Mouse (Mus musculus): Measurements from ENCODE around the gene Allc. TPM values are rescaled to one million over a fixed set of nuclear protein-coding genes. Genes with fewer than 3 reads are reported as not detected.

Allc gene
- polyA plus RNA-seq, 1 experiment from 2014 or later: not detected

DNA sequence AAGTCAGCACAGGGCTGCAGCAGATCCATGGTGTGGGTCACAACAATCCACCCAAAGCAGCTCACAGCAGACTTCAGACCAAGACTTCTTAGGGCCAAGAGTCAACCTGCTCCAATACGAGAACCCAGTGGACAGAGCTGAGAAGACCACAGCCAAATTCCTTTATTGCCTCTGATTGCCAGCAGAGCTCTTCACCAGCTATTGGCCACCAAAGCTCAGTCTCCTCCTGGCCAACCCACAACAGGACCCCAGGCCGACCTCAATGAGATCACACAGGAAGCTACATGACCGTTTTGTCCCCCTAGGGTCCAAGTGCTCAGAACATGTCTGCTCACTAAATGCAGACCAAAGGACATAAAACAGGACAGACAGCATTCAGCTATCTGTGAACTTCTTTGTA lies 15.8 kb upstream of the Allc start:
- Histone ChIP-seq H3K36me3 (replicated peaks; ENCODE audit: control insufficient read depth, insufficient read depth, low read depth, low read length) (no peaks in the 10 kb centered on the region), H3K27me3 (ENCODE audit: control insufficient read depth, insufficient read depth, low read length) (no peaks in the 10 kb centered on the region), H3K4me1 (ENCODE audit: control insufficient read depth, insufficient read depth, low read length) (no peaks in the 10 kb centered on the region), H3K9ac (replicated peaks; ENCODE audit: low read length) (no peak overlapping the region), H3K4me3 (ENCODE audit: low read depth, low read length) (no peak overlapping the region), H3K4me2 (ENCODE audit: low read depth, low read length) (no peak overlapping the region), H3K9me3 (replicated peaks; ENCODE audit: control insufficient read depth, low read length) (no peaks in the 10 kb centered on the region), H3K27ac (replicated peaks; ENCODE audit: low read depth, low read length) (no peak overlapping the region)
- ATAC-seq (replicated peaks; ENCODE audit: insufficient number of reproducible peaks, low FRiP score, low TSS enrichment, low read depth) (no peak), DNase-seq (ENCODE audit: low spot score) (no peak)
- WGBS: 51% methylated on average over 3 of the region's 3 CpGs

DNA sequence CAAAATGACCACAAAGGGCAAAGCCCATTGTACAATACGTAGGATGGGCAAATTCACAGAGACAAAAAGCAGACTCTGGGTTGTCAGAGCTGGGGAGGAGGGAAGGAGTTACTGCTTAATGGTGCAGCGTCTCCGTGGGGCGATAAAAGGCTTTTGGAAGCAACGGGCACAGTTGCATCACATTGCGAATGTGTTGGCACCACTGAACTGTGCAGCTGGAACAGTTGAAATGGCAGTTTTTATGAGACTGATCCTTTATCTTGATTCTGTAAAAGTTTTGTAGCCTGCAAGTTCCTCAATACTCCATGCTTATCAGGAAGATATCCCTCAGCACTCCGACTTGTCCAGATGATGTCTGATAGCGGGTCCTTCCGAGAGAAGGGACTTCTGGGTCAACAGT lies 15.4 kb upstream of the Allc start:
- Histone ChIP-seq H3K9ac (replicated peaks; ENCODE audit: low read length) (no peak overlapping the region), H3K27me3 (ENCODE audit: control insufficient read depth, insufficient read depth, low read length) (no peaks in the 10 kb centered on the region), H3K9me3 (replicated peaks; ENCODE audit: control insufficient read depth, low read length) (no peaks in the 10 kb centered on the region), H3K4me3 (ENCODE audit: low read depth, low read length) (no peak overlapping the region), H3K36me3 (replicated peaks; ENCODE audit: control insufficient read depth, insufficient read depth, low read depth, low read length) (no peaks in the 10 kb centered on the region), H3K4me1 (ENCODE audit: control insufficient read depth, insufficient read depth, low read length) (no peaks in the 10 kb centered on the region), H3K4me2 (ENCODE audit: low read depth, low read length) (no peak overlapping the region), H3K27ac (replicated peaks; ENCODE audit: low read depth, low read length) (no peak overlapping the region)
- 89% methylated on average over 9 of the region's 9 CpGs for WGBS
- DNase-seq (ENCODE audit: low spot score): no peak
- ATAC-seq (replicated peaks; ENCODE audit: insufficient number of reproducible peaks, low FRiP score, low TSS enrichment, low read depth): no peak

DNA sequence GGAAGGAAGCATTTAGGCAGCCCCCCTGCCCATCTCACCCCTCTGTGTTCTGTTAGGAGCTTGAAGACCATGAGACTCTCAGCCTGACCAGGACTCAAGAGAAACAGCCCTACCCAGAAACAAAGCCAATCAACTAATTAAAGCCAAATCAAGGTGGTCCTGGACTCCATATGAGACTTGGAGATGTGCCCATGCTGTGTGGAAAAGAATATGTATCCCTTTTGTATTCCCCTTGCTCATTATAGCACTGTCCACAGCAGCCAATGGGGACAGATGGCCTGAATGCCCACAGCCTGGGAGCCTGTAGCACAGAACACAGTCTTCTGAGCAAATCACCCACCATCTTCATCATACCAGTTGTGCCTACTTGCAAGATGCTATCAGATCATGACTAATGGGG lies 14.5 kb upstream of the Allc start:
- Histone ChIP-seq H3K9ac (replicated peaks; ENCODE audit: low read length) (no peak overlapping the region), H3K9me3 (replicated peaks; ENCODE audit: control insufficient read depth, low read length) (no peaks in the 10 kb centered on the region), H3K4me3 (ENCODE audit: low read depth, low read length) (no peak overlapping the region), H3K4me1 (ENCODE audit: control insufficient read depth, insufficient read depth, low read length) (no peaks in the 10 kb centered on the region), H3K27me3 (ENCODE audit: control insufficient read depth, insufficient read depth, low read length) (no peaks in the 10 kb centered on the region), H3K27ac (replicated peaks; ENCODE audit: low read depth, low read length) (no peak overlapping the region), H3K4me2 (ENCODE audit: low read depth, low read length) (no peak overlapping the region), H3K36me3 (replicated peaks; ENCODE audit: control insufficient read depth, insufficient read depth, low read depth, low read length) (no peaks in the 10 kb centered on the region)
- no peak for DNase-seq (ENCODE audit: low spot score)
- ATAC-seq (replicated peaks; ENCODE audit: insufficient number of reproducible peaks, low FRiP score, low TSS enrichment, low read depth): no peak

DNA sequence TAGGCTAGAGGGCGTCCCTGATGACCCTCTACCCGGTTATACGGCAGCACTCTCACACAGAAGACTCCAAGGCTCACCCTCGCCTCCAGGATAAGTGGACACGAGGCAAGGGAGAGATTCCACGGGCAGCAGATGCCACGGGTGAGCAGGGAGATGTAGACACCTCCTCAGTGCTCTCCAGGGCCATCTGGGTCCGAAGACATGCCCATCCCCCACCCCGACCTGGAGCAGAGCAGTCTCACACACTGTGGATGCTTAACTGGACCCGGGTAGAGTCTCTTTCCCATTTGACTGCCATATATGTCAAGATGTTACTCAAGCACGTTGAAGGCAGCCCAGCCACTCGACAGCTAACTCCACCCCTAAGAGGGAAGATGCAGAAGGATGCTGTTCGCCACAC lies 8.1 kb upstream of the Allc start:
- Histone ChIP-seq H3K4me2 (ENCODE audit: low read depth, low read length) (no peak overlapping the region), H3K4me1 (ENCODE audit: control insufficient read depth, insufficient read depth, low read length) (no peaks in the 10 kb centered on the region), H3K36me3 (replicated peaks; ENCODE audit: control insufficient read depth, insufficient read depth, low read depth, low read length) (no peaks in the 10 kb centered on the region), H3K27me3 (ENCODE audit: control insufficient read depth, insufficient read depth, low read length) (no peaks in the 10 kb centered on the region), H3K9ac (replicated peaks; ENCODE audit: low read length) (no peak overlapping the region), H3K9me3 (replicated peaks; ENCODE audit: control insufficient read depth, low read length) (no peaks in the 10 kb centered on the region), H3K27ac (replicated peaks; ENCODE audit: low read depth, low read length) (no peak overlapping the region), H3K4me3 (ENCODE audit: low read depth, low read length) (no peak overlapping the region)
- DNase-seq (ENCODE audit: low spot score) (no peak), ATAC-seq (replicated peaks; ENCODE audit: insufficient number of reproducible peaks, low FRiP score, low TSS enrichment, low read depth) (no peak)
- 51% methylated on average over 13 of the region's 13 CpGs for WGBS

DNA sequence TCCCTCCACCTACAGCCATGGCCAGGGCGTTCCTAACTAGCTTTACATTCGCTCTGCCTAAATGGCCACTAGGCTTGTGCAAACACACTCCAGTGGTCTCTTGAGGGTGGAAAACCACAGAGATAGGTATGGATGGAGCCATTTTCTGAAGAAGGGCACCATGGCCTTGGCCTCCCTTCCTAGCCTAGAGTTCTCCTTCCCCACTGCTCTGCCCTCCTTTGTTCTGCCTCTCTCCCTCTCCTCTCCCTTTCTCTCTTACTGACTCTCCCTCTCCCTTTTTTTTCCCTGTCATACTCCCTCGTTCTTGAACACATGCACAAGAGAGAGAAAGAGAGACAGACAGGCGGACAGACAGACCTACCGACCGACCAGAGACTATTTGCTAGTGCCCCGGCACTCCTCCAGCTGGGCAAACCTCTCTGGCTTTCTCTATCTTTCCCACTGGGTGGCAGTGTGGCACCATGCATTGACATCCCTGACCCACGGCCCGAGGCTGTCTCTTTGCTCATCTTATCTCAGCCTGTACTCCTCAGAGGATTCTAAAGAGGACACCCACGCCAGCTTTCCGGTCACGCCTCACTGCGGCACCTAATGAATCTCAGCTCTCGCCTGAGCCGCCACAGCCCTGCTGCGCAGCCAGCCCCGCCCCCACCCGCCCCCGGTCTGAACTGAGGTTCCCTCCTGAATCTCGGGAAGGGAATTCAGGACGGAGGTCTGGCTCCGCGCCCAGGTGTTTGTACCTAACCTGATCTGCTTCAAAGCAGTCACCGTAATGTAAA lies 7.0 kb upstream of the Allc start:
- ATAC-seq (replicated peaks; ENCODE audit: insufficient number of reproducible peaks, low FRiP score, low TSS enrichment, low read depth) (peak; percentile 87), DNase-seq (ENCODE audit: low spot score) (peak; percentile 86)
- Histone ChIP-seq H3K9me3 (replicated peaks; ENCODE audit: control insufficient read depth, low read length) (no peaks in the 10 kb centered on the region), H3K9ac (replicated peaks; ENCODE audit: low read length) (peak overlapping the region; percentile 44), H3K27me3 (ENCODE audit: control insufficient read depth, insufficient read depth, low read length) (no peaks in the 10 kb centered on the region), H3K4me1 (ENCODE audit: control insufficient read depth, insufficient read depth, low read length) (no peaks in the 10 kb centered on the region), H3K4me3 (ENCODE audit: low read depth, low read length) (peak overlapping the region; percentile 36), H3K27ac (replicated peaks; ENCODE audit: low read depth, low read length) (no peak overlapping the region), H3K36me3 (replicated peaks; ENCODE audit: control insufficient read depth, insufficient read depth, low read depth, low read length) (no peaks in the 10 kb centered on the region), H3K4me2 (ENCODE audit: low read depth, low read length) (peak overlapping the region; percentile 76)
- 8% methylated on average over 23 of the region's 24 CpGs for WGBS

DNA sequence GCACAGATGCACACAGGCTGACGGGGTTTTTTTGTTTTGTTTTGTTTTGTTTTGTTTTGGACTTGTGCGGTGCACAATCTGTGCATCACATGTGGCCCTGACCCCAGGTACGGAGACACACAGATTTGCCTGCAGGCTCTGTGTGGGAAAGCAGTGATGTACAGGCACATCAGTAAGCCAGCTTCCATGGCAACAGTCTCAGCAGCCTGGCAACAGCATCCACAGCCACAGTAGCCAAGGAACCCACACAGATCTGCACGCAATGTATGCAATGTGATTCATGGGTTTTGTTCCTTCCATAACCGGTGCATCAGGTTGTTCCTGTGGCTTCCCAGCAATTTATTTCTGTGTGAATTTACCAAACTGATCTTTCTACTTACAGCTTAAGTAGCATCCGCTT lies 5.6 kb upstream of the Allc start:
- ATAC-seq (replicated peaks; ENCODE audit: insufficient number of reproducible peaks, low FRiP score, low TSS enrichment, low read depth) (no peak), DNase-seq (ENCODE audit: low spot score) (no peak)
- Histone ChIP-seq H3K27ac (replicated peaks; ENCODE audit: low read depth, low read length) (no peak overlapping the region), H3K27me3 (ENCODE audit: control insufficient read depth, insufficient read depth, low read length) (no peaks in the 10 kb centered on the region), H3K4me2 (ENCODE audit: low read depth, low read length) (no peak overlapping the region), H3K4me3 (ENCODE audit: low read depth, low read length) (no peak overlapping the region), H3K9me3 (replicated peaks; ENCODE audit: control insufficient read depth, low read length) (no peaks in the 10 kb centered on the region), H3K4me1 (ENCODE audit: control insufficient read depth, insufficient read depth, low read length) (no peaks in the 10 kb centered on the region), H3K36me3 (replicated peaks; ENCODE audit: control insufficient read depth, insufficient read depth, low read depth, low read length) (no peaks in the 10 kb centered on the region), H3K9ac (replicated peaks; ENCODE audit: low read length) (no peak overlapping the region)
- 78% methylated on average over 6 of the region's 6 CpGs for WGBS

DNA sequence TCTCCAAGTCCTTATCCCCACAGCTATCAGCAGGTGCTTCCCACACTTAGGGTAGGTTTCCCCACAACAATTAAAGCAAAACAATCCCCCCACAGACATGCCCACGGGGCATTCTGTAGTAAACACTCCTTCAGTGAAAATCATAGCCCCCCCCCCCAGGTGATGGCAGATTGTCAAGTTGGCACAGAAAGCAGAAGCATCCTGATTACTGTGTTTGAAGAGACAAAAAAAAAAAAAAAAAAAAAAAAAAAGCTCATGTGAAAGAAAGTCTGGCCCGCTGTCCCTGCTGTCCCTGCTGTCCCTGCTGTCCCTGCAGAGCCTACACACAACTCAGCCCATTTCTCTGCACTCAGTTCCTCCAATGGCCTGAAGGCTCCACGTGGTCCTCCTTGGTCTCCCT lies 1.7 kb upstream of the Allc start:
- Histone ChIP-seq H3K27me3 (ENCODE audit: control insufficient read depth, insufficient read depth, low read length) (no peaks in the 10 kb centered on the region), H3K9ac (replicated peaks; ENCODE audit: low read length) (no peak overlapping the region), H3K4me3 (ENCODE audit: low read depth, low read length) (no peak overlapping the region), H3K9me3 (replicated peaks; ENCODE audit: control insufficient read depth, low read length) (no peaks in the 10 kb centered on the region), H3K27ac (replicated peaks; ENCODE audit: low read depth, low read length) (no peak overlapping the region), H3K4me1 (ENCODE audit: control insufficient read depth, insufficient read depth, low read length) (no peaks in the 10 kb centered on the region), H3K4me2 (ENCODE audit: low read depth, low read length) (no peak overlapping the region), H3K36me3 (replicated peaks; ENCODE audit: control insufficient read depth, insufficient read depth, low read depth, low read length) (no peaks in the 10 kb centered on the region)
- no peak for ATAC-seq (replicated peaks; ENCODE audit: insufficient number of reproducible peaks, low FRiP score, low TSS enrichment, low read depth)
- 59% methylated on average over 3 of the region's 3 CpGs for WGBS
- DNase-seq (ENCODE audit: low spot score): no peak

DNA sequence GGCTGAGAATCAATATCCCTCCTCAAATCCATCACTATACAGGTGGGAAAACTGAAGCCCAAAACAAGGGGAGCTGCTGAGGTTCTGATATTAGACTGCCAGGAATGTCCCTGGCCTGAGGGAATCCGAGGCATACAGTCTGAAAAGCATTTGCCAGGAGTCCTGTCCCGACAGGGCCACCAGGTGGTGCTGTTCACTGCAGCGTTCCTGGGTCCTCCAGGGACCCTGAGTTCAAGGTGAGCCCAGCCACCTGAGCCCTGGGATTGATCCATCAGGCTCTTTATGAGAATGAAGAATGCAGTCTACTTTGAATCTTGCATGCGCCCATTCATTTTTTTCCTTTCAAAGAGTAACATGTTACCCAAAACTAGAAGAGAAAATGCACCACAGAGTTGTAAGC lies 3.2 kb downstream of the Allc start:
- H3K4me2 ChIP-seq (ENCODE audit: low read depth, low read length): no peak overlapping the region
- H3K9me3 ChIP-seq (replicated peaks; ENCODE audit: control insufficient read depth, low read length): no peaks in the 10 kb centered on the region
- H3K27me3 ChIP-seq (ENCODE audit: control insufficient read depth, insufficient read depth, low read length): no peaks in the 10 kb centered on the region
- 32% methylated on average over 4 of the region's 4 CpGs for WGBS
- H3K36me3 ChIP-seq (replicated peaks; ENCODE audit: control insufficient read depth, insufficient read depth, low read depth, low read length): no peaks in the 10 kb centered on the region
- no peak overlapping the region for H3K4me3 ChIP-seq (ENCODE audit: low read depth, low read length)
- ATAC-seq (replicated peaks; ENCODE audit: insufficient number of reproducible peaks, low FRiP score, low TSS enrichment, low read depth): no peak
- H3K4me1 ChIP-seq (ENCODE audit: control insufficient read depth, insufficient read depth, low read length): no peaks in the 10 kb centered on the region
- H3K27ac ChIP-seq (replicated peaks; ENCODE audit: low read depth, low read length): no peak overlapping the region
- peak; percentile 39 for DNase-seq (ENCODE audit: low spot score)
- H3K9ac ChIP-seq (replicated peaks; ENCODE audit: low read length): no peak overlapping the region

Data from embryonic facial prominence, embryonic 11.5 days (tissue).